Mouse (Mus musculus) liver, adult 2 months (tissue): Measurements from ENCODE around the gene Trub2.

Experiments
- CTCF ChIP-seq: fragments of 200-500 bp; IDR thresholded peaks from 2 replicates; pipeline ENCODE4 v1.5.1; 2011; ENCODE audit warnings: low read depth, low read length, control low read depth
- POLR2A ChIP-seq: fragments of 200-500 bp; IDR thresholded peaks from 2 replicates; pipeline ENCODE4 v1.6.1; 2011; ENCODE audit warnings: low read length, control low read depth; ENCODE audit not compliant: insufficient read depth; ENCODE audit errors: extremely low read depth

- TF ChIP-seq CTCF (no peak), POLR2A (no peak)
Observed at GRCm38 (mm10) chr2:29815678-29816371, 27.5 kb upstream of the Trub2 start.
